Mouse (Mus musculus): ENCODE measurements around the gene Insl5.

Gene Insl5

GRCm38 (mm10) chr4:103026621-103027020 is at the start of gene Insl5:
TSS of gene Insl5 (minus strand) at chr4:103026842.
- no peak for DNase-seq (ENCODE audit: low read depth in 1 of 2, low spot score in 2 of 2)

GRCm38 (mm10) chr4:103070631-103071030 is 44.0 kb upstream of the Insl5 start:
- no peak for DNase-seq (ENCODE audit: low read depth in 1 of 2, low spot score in 2 of 2)

GRCm38 (mm10) chr4:103067906-103068655 is 41.4 kb upstream of the Insl5 start:
- DNase-seq (ENCODE audit: low read depth in 1 of 2, low spot score in 2 of 2), result no peak

- no peak for DNase-seq (ENCODE audit: low read depth in 1 of 2, low spot score in 2 of 2)
These were observed 38.3 kb upstream of the Insl5 start for GRCm38 (mm10) chr4:103064976-103065375.

- DNase-seq (ENCODE audit: low read depth in 1 of 2, low spot score in 2 of 2), result no peak
These were observed 37.8 kb upstream of the Insl5 start for GRCm38 (mm10) chr4:103064421-103064820.

GRCm38 (mm10) chr4:103056909-103057308 is 30.3 kb upstream of the Insl5 start:
- DNase-seq (ENCODE audit: low read depth in 1 of 2, low spot score in 2 of 2), result no peak

- no peak for DNase-seq (ENCODE audit: low read depth in 1 of 2, low spot score in 2 of 2)
These were observed 21.4 kb upstream of the Insl5 start for GRCm38 (mm10) chr4:103048046-103048445.

GRCm38 (mm10) chr4:103042997-103043396 is 16.4 kb upstream of the Insl5 start:
- DNase-seq (ENCODE audit: low read depth in 1 of 2, low spot score in 2 of 2), result no peak

- no peak for DNase-seq (ENCODE audit: low read depth in 1 of 2, low spot score in 2 of 2)
These were observed 13.2 kb upstream of the Insl5 start for GRCm38 (mm10) chr4:103039838-103040191.

- DNase-seq (ENCODE audit: low read depth in 1 of 2, low spot score in 2 of 2), result no peak
These were observed 12.6 kb upstream of the Insl5 start for GRCm38 (mm10) chr4:103039103-103039837.

- DNase-seq (ENCODE audit: low read depth in 1 of 2, low spot score in 2 of 2), result no peak
These were observed 1.8 kb upstream of the Insl5 start for GRCm38 (mm10) chr4:103028177-103029088.

GRCm38 (mm10) chr4:103027745-103028144 is 1.1 kb upstream of the Insl5 start:
- DNase-seq (ENCODE audit: low read depth in 1 of 2, low spot score in 2 of 2), result no peak

- DNase-seq (ENCODE audit: low read depth in 1 of 2, low spot score in 2 of 2), result no peak
These were observed 13.2 kb downstream of the Insl5 start for GRCm38 (mm10) chr4:103013490-103013889.

- no peak for DNase-seq (ENCODE audit: low read depth in 1 of 2, low spot score in 2 of 2)
These were observed 14.8 kb downstream of the Insl5 start for GRCm38 (mm10) chr4:103011823-103012222.

GRCm38 (mm10) chr4:103010734-103011133 is 15.9 kb downstream of the Insl5 start:
- no peak for DNase-seq (ENCODE audit: low read depth in 1 of 2, low spot score in 2 of 2)

GRCm38 (mm10) chr4:103006943-103007418 is 19.7 kb downstream of the Insl5 start:
- no peak for DNase-seq (ENCODE audit: low read depth in 1 of 2, low spot score in 2 of 2)

- no peak for DNase-seq (ENCODE audit: low read depth in 1 of 2, low spot score in 2 of 2)
These were observed 20.4 kb downstream of the Insl5 start for GRCm38 (mm10) chr4:103006266-103006665.

- no peak for DNase-seq (ENCODE audit: low read depth in 1 of 2, low spot score in 2 of 2)
These were observed 21.3 kb downstream of the Insl5 start for GRCm38 (mm10) chr4:103005190-103005945.

GRCm38 (mm10) chr4:103004681-103005080 is 22.0 kb downstream of the Insl5 start:
- no peak for DNase-seq (ENCODE audit: low read depth in 1 of 2, low spot score in 2 of 2)

GRCm38 (mm10) chr4:102991685-102992084 is 35.0 kb downstream of the Insl5 start:
- no peak for DNase-seq (ENCODE audit: low read depth in 1 of 2, low spot score in 2 of 2)
